ENCODE assay signal across 9 mouse cellular contexts in genomic region chr7:141945927-141946326, GRCm38 (mm10). TPM values are rescaled to one million over a fixed set of nuclear protein-coding genes. Genes with fewer than 3 reads are reported as not detected.
DNase-seq lines count a peak whose midpoint lies in the region; ATAC-seq lines count a peak whose summit lies in the region.
"Had no signal": no experiment of that assay in that cellular context is flagged by ENCODE, and none has a peak within 500 bp of the region (broad histone marks: within the 10 kb centered on the region; RNA-seq: fewer than 3 reads in every experiment).

No protein-coding gene starts in this region.

- no peaks in the 10 kb centered on the region for H3K9me3 ChIP-seq in hindbrain, embryonic 14.5 days (ENCODE audit: control insufficient read depth, low read length)
- H3K9me3 ChIP-seq in midbrain, embryonic 10.5 days (replicated peaks): no peaks in the 10 kb centered on the region
- H3K9me3 ChIP-seq: liver, embryonic 13.5 days had no signal

- peak; percentile 3 for DNase-seq in 3T3-L1 (ENCODE audit: low read depth, low spot score)
- DNase-seq in brain, adult 2 months (ENCODE audit: low read depth, low spot score): peak; percentile 88
- DNase-seq in hindbrain, embryonic 14.5 days (ENCODE audit: low spot score): peak; percentile 69
- DNase-seq in midbrain, embryonic 10.5 days (ENCODE audit: low spot score): peak; percentile 42
- DNase-seq in urinary bladder, adult 2 months (ENCODE audit: low spot score): no peak
- DNase-seq in ovary, adult 18-20 months (ENCODE audit: low spot score): no peak
- no peak for DNase-seq in gastrocnemius, adult 8-10 months (ENCODE audit: low spot score in 2 of 2)
- DNase-seq in ovary, postnatal 10 days (ENCODE audit: low spot score): no peak
- DNase-seq: liver, embryonic 13.5 days had no signal

- H3K27ac ChIP-seq in hindbrain, embryonic 14.5 days: peak overlapping the region; percentile 74
- H3K27ac ChIP-seq in midbrain, embryonic 10.5 days (replicated peaks): peak overlapping the region; percentile 76
- H3K27ac ChIP-seq: liver, embryonic 13.5 days had no signal

- peak overlapping the region; percentile 41 for H3K9ac ChIP-seq in hindbrain, embryonic 14.5 days
- H3K9ac ChIP-seq: liver, embryonic 13.5 days had no signal

- H3K4me3 ChIP-seq in hindbrain, embryonic 14.5 days (replicated peaks; ENCODE audit: low read length): peak overlapping the region; percentile 12
- H3K4me3 ChIP-seq in midbrain, embryonic 10.5 days: peak overlapping the region; percentile 30; the same call in 1 of the 2 replicates
- H3K4me3 ChIP-seq: liver, embryonic 13.5 days had no signal

- ATAC-seq in hindbrain, embryonic 14.5 days (ENCODE audit: low FRiP score): peak; percentile 39

- peaks cover 40% of the 10 kb centered on the region for H3K4me1 ChIP-seq in hindbrain, embryonic 14.5 days (replicated peaks; ENCODE audit: control insufficient read depth, insufficient read depth, low read length)
- H3K4me1 ChIP-seq in midbrain, embryonic 10.5 days: peaks cover 44% of the 10 kb centered on the region

- peak overlapping the region; percentile 37 for H3K4me2 ChIP-seq in hindbrain, embryonic 14.5 days (replicated peaks)
- H3K4me2 ChIP-seq: liver, embryonic 13.5 days had no signal

- 13% methylated on average over 7 of the region's 7 CpGs for WGBS in hindbrain, embryonic 14.5 days
- 15% methylated on average over 7 of the region's 7 CpGs for whole genome bisulfite sequencing in midbrain, embryonic 10.5 days

- no peaks in the 10 kb centered on the region for H3K36me3 ChIP-seq in hindbrain, embryonic 14.5 days (replicated peaks; ENCODE audit: control insufficient read depth, insufficient read depth)
- H3K36me3 ChIP-seq in midbrain, embryonic 10.5 days: no peaks in the 10 kb centered on the region
- H3K36me3 ChIP-seq: liver, embryonic 13.5 days had no signal

- H3K27me3 ChIP-seq in hindbrain, embryonic 14.5 days (ENCODE audit: control insufficient read depth, insufficient read depth, low read length): no peaks in the 10 kb centered on the region
- peaks cover 43% of the 10 kb centered on the region for H3K27me3 ChIP-seq in midbrain, embryonic 10.5 days (ENCODE audit: low read depth, poor library complexity, severe bottlenecking)

RNA-seq across cellular contexts. Expression of gene Brsk2, which starts 3.6 kb away (rescaled TPM):
- 23.3 and 24.8 TPM in 2 replicates for polyA plus RNA-seq in hindbrain, embryonic 14.5 days (2014; fragmentation: Nextera tagmentation; extraction: Ambion mirVana)
- 7.8 and 11.4 TPM in 2 replicates for polyA plus RNA-seq in midbrain, embryonic 10.5 days (2016; fragmentation: Nextera tagmentation; extraction: Ambion mirVana)
- 0.27 and 0.34 TPM in 2 replicates for polyA plus RNA-seq in urinary bladder, adult 2 months (2012; rRNA removed)
- total RNA-seq in gastrocnemius, adult 8-10 months (2022): under 1 TPM in 1 of 4 experiments, not detected in 3; 0.10 TPM

RNA-seq across cellular contexts. Expression of gene Tollip, which starts 27.6 kb away (rescaled TPM):
- 71.9 and 82.7 TPM in 2 replicates for polyA plus RNA-seq in hindbrain, embryonic 14.5 days (2014; fragmentation: Nextera tagmentation; extraction: Ambion mirVana)
- 52.9 and 66.6 TPM in 2 replicates for polyA plus RNA-seq in midbrain, embryonic 10.5 days (2016; fragmentation: Nextera tagmentation; extraction: Ambion mirVana)
- 47.1 and 47.7 TPM in 2 replicates for polyA plus RNA-seq in urinary bladder, adult 2 months (2012; rRNA removed)
- total RNA-seq in gastrocnemius, adult 8-10 months (2022): 10 to 100 TPM; 34.6 to 38.3 (median 34.9) TPM

Comparison
In these comparisons a context has a peak if more than half of its experiments do, and no peak if none do; other contexts are left out.
1. DNase-seq: peak in 3T3-L1 (single experiment), brain, adult 2 months (single experiment), hindbrain, embryonic 14.5 days (single experiment) and midbrain, embryonic 10.5 days (single experiment); none in urinary bladder, adult 2 months (single experiment), ovary, adult 18-20 months (single experiment), gastrocnemius, adult 8-10 months (0 of 2) and ovary, postnatal 10 days (single experiment).